Comparison of ENCODE assay signal across 8 mouse cellular contexts in the genomic region with DNA sequence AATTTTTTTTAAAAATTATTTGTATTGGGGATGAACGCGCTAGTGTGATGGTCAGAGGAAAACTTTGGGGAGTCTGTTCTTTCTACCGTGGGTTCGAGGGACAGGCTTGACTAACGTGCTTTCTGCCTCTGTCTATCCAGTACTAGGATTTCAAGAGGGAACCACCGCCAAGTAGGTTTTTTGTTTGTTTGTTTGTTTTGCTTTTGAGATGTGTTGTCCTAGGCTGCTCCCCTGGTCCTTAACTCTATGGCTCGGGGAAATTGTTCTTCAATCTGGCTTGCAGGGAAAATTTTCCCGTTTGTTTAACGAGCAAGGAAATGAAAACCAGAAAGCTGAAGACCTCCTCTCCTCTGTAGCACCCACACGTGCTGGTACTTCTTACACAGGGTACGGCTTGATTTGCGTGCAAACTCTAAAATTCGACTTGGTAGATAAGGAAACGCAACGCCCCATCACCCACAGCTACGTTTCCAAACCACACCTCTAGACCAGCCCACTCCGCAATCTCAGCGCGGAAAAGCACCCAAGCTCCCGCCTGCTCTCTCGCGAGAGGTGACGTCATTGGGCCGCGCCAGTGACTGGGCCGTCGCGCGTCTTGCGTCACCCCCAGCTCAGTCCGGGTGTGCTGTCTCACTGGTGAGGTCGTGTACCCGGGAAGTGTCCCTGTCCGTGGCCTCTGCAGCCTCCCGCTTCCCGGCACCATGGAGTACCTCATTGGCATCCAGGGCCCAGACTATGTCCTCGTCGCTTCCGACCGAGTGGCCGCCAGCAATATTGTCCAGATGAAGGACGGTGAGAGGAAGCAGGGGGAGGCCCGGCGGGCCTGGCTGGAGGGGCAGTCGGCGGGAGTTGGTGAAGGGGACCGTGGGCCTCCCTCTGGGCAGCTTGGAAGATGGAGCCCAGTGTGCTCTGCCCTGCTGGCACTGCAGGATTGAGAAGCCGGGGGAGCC. TPM values are rescaled to one million over a fixed set of nuclear protein-coding genes. Genes with fewer than 3 reads are reported as not detected.
DNase-seq lines count a peak whose midpoint lies in the region; ATAC-seq and TF ChIP-seq lines count a peak whose summit lies in the region.

Gene Psmb2 (plus strand): TSS at position 577 of the 950 bp plus-strand sequence.

- H3K9ac ChIP-seq in kidney, embryonic 14.5 days (ENCODE audit: low read depth, low read length) = peak within 1 kb of the TSS; percentile 98
- peak within 1 kb of the TSS; percentile 99 for H3K9ac ChIP-seq in limb, embryonic 15.5 days

- DNase-seq in A20 (ENCODE audit: low read depth, low spot score) = peak; percentile 98
- DNase-seq in heart, adult 9 months (ENCODE audit: low spot score in 2 of 2) = peak; percentile 95 to 96
- DNase-seq in monocyte, adult 2 months (ENCODE audit: low read depth in 1 of 2, low spot score in 2 of 2) = peak; percentile 93 to 98
- peak; percentile 96 to 97 for DNase-seq in spleen, postnatal 36 days (ENCODE audit: low spot score in 2 of 2)

- ATAC-seq in kidney, embryonic 14.5 days (ENCODE audit: low FRiP score, low TSS enrichment) = peak; percentile 99
- ATAC-seq in limb, embryonic 15.5 days (ENCODE audit: insufficient number of reproducible peaks, low FRiP score, low TSS enrichment, low read depth) = peak; percentile 96

- TF ChIP-seq CTCF in bone marrow macrophage, adult 2 months (IDR thresholded peaks at IDR 0.05; ENCODE audit: low read depth, low read length) = no peak
- TF ChIP-seq CTCF in embryonic fibroblast, embryonic 13.5 days (IDR thresholded peaks at IDR 0.05; ENCODE audit: borderline replicate concordance, insufficient read depth, low read length) = no peak

- H3K27me3 ChIP-seq in kidney, embryonic 14.5 days (ENCODE audit: control insufficient read depth, insufficient read depth, low read length) = no peaks in the 10 kb centered on the region
- H3K27me3 ChIP-seq in limb, embryonic 15.5 days = no peaks in the 10 kb centered on the region

- TF ChIP-seq POLR2A in bone marrow macrophage, adult 2 months (IDR thresholded peaks at IDR 0.05; ENCODE audit: borderline replicate concordance, low read depth, low read length) = 0 out of 2 replicates have a peak, but pooled peaks have one; percentile 1
- TF ChIP-seq POLR2A in embryonic fibroblast, embryonic 13.5 days (IDR thresholded peaks at IDR 0.05; ENCODE audit: low read depth, low read length) = peak; percentile 92

- peaks cover 6% of the 10 kb centered on the region for H3K4me1 ChIP-seq in bone marrow macrophage, adult 2 months (ENCODE audit: control insufficient read depth, insufficient read depth, low read length)
- H3K4me1 ChIP-seq in embryonic fibroblast, embryonic 13.5 days (ENCODE audit: control insufficient read depth, insufficient read depth, low read length) = no peaks in the 10 kb centered on the region; the same call in 1 of the 2 replicates
- 0 out of 2 replicates have a peak, but pooled peaks cover 3% of the 10 kb centered on the region for H3K4me1 ChIP-seq in kidney, embryonic 14.5 days (ENCODE audit: control insufficient read depth, insufficient read depth, low read length)
- H3K4me1 ChIP-seq in limb, embryonic 15.5 days = peaks cover 5% of the 10 kb centered on the region; the same call in 1 of the 2 replicates

- H3K36me3 ChIP-seq in kidney, embryonic 14.5 days (ENCODE audit: control insufficient read depth, insufficient read depth, low read length) = peaks cover 3% of the 10 kb centered on the region; the same call in 1 of the 2 replicates
- H3K36me3 ChIP-seq in limb, embryonic 15.5 days = no peaks in the 10 kb centered on the region

- H3K4me2 ChIP-seq in kidney, embryonic 14.5 days (replicated peaks; ENCODE audit: low read depth, low read length) = peak within 1 kb of the TSS; percentile 86
- H3K4me2 ChIP-seq in limb, embryonic 15.5 days = peak within 1 kb of the TSS; percentile 70

- no peaks in the 10 kb centered on the region for H3K9me3 ChIP-seq in kidney, embryonic 14.5 days (ENCODE audit: control insufficient read depth, low read length)
- no peaks in the 10 kb centered on the region for H3K9me3 ChIP-seq in limb, embryonic 15.5 days

- 3% methylated on average over 48 of the region's 48 CpGs for WGBS in kidney, embryonic 14.5 days
- 2% methylated on average over 48 of the region's 48 CpGs for WGBS in limb, embryonic 15.5 days

- H3K27ac ChIP-seq in bone marrow macrophage, adult 2 months (ENCODE audit: insufficient read depth, low read depth, low read length) = peak within 1 kb of the TSS; percentile 65
- peak within 1 kb of the TSS; percentile 20; the same call in 1 of the 2 replicates for H3K27ac ChIP-seq in embryonic fibroblast, embryonic 13.5 days (ENCODE audit: insufficient read depth, low read length)
- peak within 1 kb of the TSS; percentile 65 for H3K27ac ChIP-seq in kidney, embryonic 14.5 days (ENCODE audit: low read depth, low read length)
- peak within 1 kb of the TSS; percentile 87 for H3K27ac ChIP-seq in limb, embryonic 15.5 days

- peak within 1 kb of the TSS; percentile 84 for H3K4me3 ChIP-seq in bone marrow macrophage, adult 2 months (ENCODE audit: insufficient read depth, low read length)
- peak within 1 kb of the TSS; percentile 92 for H3K4me3 ChIP-seq in embryonic fibroblast, embryonic 13.5 days (ENCODE audit: insufficient read depth, low read length)
- H3K4me3 ChIP-seq in kidney, embryonic 14.5 days (ENCODE audit: low read length) = peak within 1 kb of the TSS; percentile 100
- peak within 1 kb of the TSS; percentile 100 for H3K4me3 ChIP-seq in limb, embryonic 15.5 days

RNA-seq across cellular contexts. Expression of gene Psmb2, which starts in this region (rescaled TPM):
- 171 and 182 TPM in 2 replicates for polyA plus RNA-seq in bone marrow macrophage, adult 2 months (2012; ENCODE audit: insufficient read depth, insufficient read length, missing spikeins)
- 288 and 303 TPM in 2 replicates for polyA plus RNA-seq in embryonic fibroblast, embryonic 13.5 days (2011; ENCODE audit: insufficient read length, low read depth, missing spikeins)
- 510 and 601 TPM in 2 replicates for polyA plus RNA-seq in kidney, embryonic 14.5 days (2014; fragmentation: Nextera tagmentation; extraction: Ambion mirVana)
- 443 and 449 TPM in 2 replicates for polyA plus RNA-seq in limb, embryonic 15.5 days (2015; fragmentation: Nextera tagmentation; extraction: Ambion mirVana)

Comparison
In these comparisons a context has a peak if more than half of its experiments do, and no peak if none do; other contexts are left out.
1. Peak in every context shown above with its lines: DNase-seq, ATAC-seq, H3K4me3 ChIP-seq and H3K27ac ChIP-seq.
2. H3K27ac ChIP-seq: peak in every context shown above with its lines; median percentile 87 in limb, embryonic 15.5 days; 65 in bone marrow macrophage, adult 2 months; 65 in kidney, embryonic 14.5 days; 20 in embryonic fibroblast, embryonic 13.5 days.